Mouse (Mus musculus) right cerebral cortex, postnatal 4 days (tissue): ENCODE data around the gene Ly75.

Source experiments
- DNase-seq: peaks from one replicate; pipeline ENCODE4 v3.0.0-alpha.2; 2022

Ly75 gene

GRCm38 (mm10) chr2:60369454-60369853 lies 13.6 kb downstream of the Ly75 start:
- no peak for DNase-seq

GRCm38 (mm10) chr2:60367871-60368270 lies 15.2 kb downstream of the Ly75 start:
- DNase-seq: no peak

- no peak for DNase-seq
Observed at GRCm38 (mm10) chr2:60367204-60367603, 15.9 kb downstream of the Ly75 start.

- DNase-seq: no peak
Observed at GRCm38 (mm10) chr2:60365820-60366610, 17.1 kb downstream of the Ly75 start.

GRCm38 (mm10) chr2:60365138-60365775 lies 17.8 kb downstream of the Ly75 start:
- DNase-seq: no peak

- no peak for DNase-seq
Observed at GRCm38 (mm10) chr2:60362146-60362545, 21.0 kb downstream of the Ly75 start.

- no peak for DNase-seq
Observed at GRCm38 (mm10) chr2:60359796-60360195, 23.3 kb downstream of the Ly75 start.

GRCm38 (mm10) chr2:60355388-60355683 lies 27.8 kb downstream of the Ly75 start:
- DNase-seq: no peak

GRCm38 (mm10) chr2:60354541-60355387 lies 28.3 kb downstream of the Ly75 start:
- DNase-seq: no peak

- no peak for DNase-seq
Observed at GRCm38 (mm10) chr2:60352296-60352695, 30.8 kb downstream of the Ly75 start.

GRCm38 (mm10) chr2:60351781-60352180 lies 31.3 kb downstream of the Ly75 start:
- DNase-seq: no peak

- DNase-seq: no peak
Observed at GRCm38 (mm10) chr2:60347875-60348274, 35.2 kb downstream of the Ly75 start.

GRCm38 (mm10) chr2:60346531-60346930 lies 36.6 kb downstream of the Ly75 start:
- no peak for DNase-seq

GRCm38 (mm10) chr2:60345717-60346116 lies 37.4 kb downstream of the Ly75 start:
- no peak for DNase-seq

GRCm38 (mm10) chr2:60343607-60344289 lies 39.4 kb downstream of the Ly75 start:
- no peak for DNase-seq

- no peak for DNase-seq
Observed at GRCm38 (mm10) chr2:60342107-60342880, 40.8 kb downstream of the Ly75 start.

- DNase-seq: no peak
Observed at GRCm38 (mm10) chr2:60337937-60338336, 45.2 kb downstream of the Ly75 start.

- no peak for DNase-seq
Observed at GRCm38 (mm10) chr2:60328641-60329040, 54.5 kb downstream of the Ly75 start.

- DNase-seq: no peak
Observed at GRCm38 (mm10) chr2:60327581-60327980, 55.5 kb downstream of the Ly75 start.

GRCm38 (mm10) chr2:60326948-60327347 lies 56.2 kb downstream of the Ly75 start:
- DNase-seq: no peak

- DNase-seq: no peak
Observed at GRCm38 (mm10) chr2:60323411-60323810, 59.7 kb downstream of the Ly75 start.

- DNase-seq: no peak
Observed at GRCm38 (mm10) chr2:60322031-60322726, 60.9 kb downstream of the Ly75 start.
